Mouse (Mus musculus): Measurements from ENCODE around the gene Krtap26-1.

The Krtap26-1 gene

GRCm38 (mm10) chr16:88647358-88647846, at the start of gene Krtap26-1:
Gene Krtap26-1, minus strand, starts transcription at chr16:88647796.
- DNase-seq (ENCODE audit: low spot score in 2 of 2), result no peak

GRCm38 (mm10) chr16:88696256-88696655, 48.7 kb upstream of the Krtap26-1 start:
- DNase-seq (ENCODE audit: low spot score in 2 of 2), result no peak

GRCm38 (mm10) chr16:88681282-88681681, 33.7 kb upstream of the Krtap26-1 start:
- no peak for DNase-seq (ENCODE audit: low spot score in 2 of 2)

- no peak for DNase-seq (ENCODE audit: low spot score in 2 of 2)
Measured at GRCm38 (mm10) chr16:88679099-88679498, 31.5 kb upstream of the Krtap26-1 start.

- DNase-seq (ENCODE audit: low spot score in 2 of 2), result no peak
Measured at GRCm38 (mm10) chr16:88671571-88671970, 24.0 kb upstream of the Krtap26-1 start, which contains the start of gene Krtap27-1. Gene Krtap27-1, minus strand, starts transcription at chr16:88671671.

GRCm38 (mm10) chr16:88657426-88657825, 9.8 kb upstream of the Krtap26-1 start:
- DNase-seq (ENCODE audit: low spot score in 2 of 2), result no peak

- no peak for DNase-seq (ENCODE audit: low spot score in 2 of 2)
Measured at GRCm38 (mm10) chr16:88651952-88652351, 4.4 kb upstream of the Krtap26-1 start.

GRCm38 (mm10) chr16:88651082-88651481, 3.5 kb upstream of the Krtap26-1 start:
- no peak for DNase-seq (ENCODE audit: low spot score in 2 of 2)

- no peak for DNase-seq (ENCODE audit: low spot score in 2 of 2)
Measured at GRCm38 (mm10) chr16:88646366-88647111, 1.1 kb downstream of the Krtap26-1 start.

GRCm38 (mm10) chr16:88640053-88640452, 7.5 kb downstream of the Krtap26-1 start:
- DNase-seq (ENCODE audit: low spot score in 2 of 2), result no peak

- no peak for DNase-seq (ENCODE audit: low spot score in 2 of 2)
Measured at GRCm38 (mm10) chr16:88635142-88635541, 12.5 kb downstream of the Krtap26-1 start.

GRCm38 (mm10) chr16:88631474-88631873, 16.1 kb downstream of the Krtap26-1 start:
- DNase-seq (ENCODE audit: low spot score in 2 of 2), result no peak

- DNase-seq (ENCODE audit: low spot score in 2 of 2), result no peak
Measured at GRCm38 (mm10) chr16:88627566-88627965, 20.0 kb downstream of the Krtap26-1 start, which contains the start of gene 2310079G19Rik. Gene 2310079G19Rik, minus strand, starts transcription at chr16:88627666.

GRCm38 (mm10) chr16:88612712-88613111, 34.9 kb downstream of the Krtap26-1 start:
- DNase-seq (ENCODE audit: low spot score in 2 of 2), result no peak

- no peak for DNase-seq (ENCODE audit: low spot score in 2 of 2)
Measured at GRCm38 (mm10) chr16:88611922-88612321, 35.7 kb downstream of the Krtap26-1 start, which contains the start of gene Krtap24-1. Gene Krtap24-1, minus strand, starts transcription at chr16:88612279.

GRCm38 (mm10) chr16:88604570-88604969, 43.0 kb downstream of the Krtap26-1 start:
- no peak for DNase-seq (ENCODE audit: low spot score in 2 of 2)

- no peak for DNase-seq (ENCODE audit: low spot score in 2 of 2)
Measured at GRCm38 (mm10) chr16:88602464-88602863, 45.1 kb downstream of the Krtap26-1 start.

GRCm38 (mm10) chr16:88600303-88600702, 47.3 kb downstream of the Krtap26-1 start:
- DNase-seq (ENCODE audit: low spot score in 2 of 2), result no peak

GRCm38 (mm10) chr16:88599504-88600237, 47.9 kb downstream of the Krtap26-1 start:
- DNase-seq (ENCODE audit: low spot score in 2 of 2), result no peak

Data from urinary bladder, adult 18-20 months (tissue).